Comparison of ENCODE assay signal across 14 mouse cellular contexts in genomic region chr5:93041276-93041675, GRCm38 (mm10). TPM values are rescaled to one million over a fixed set of nuclear protein-coding genes. Genes with fewer than 3 reads are reported as not detected.
"Had no signal": no experiment of that assay in that cellular context is flagged by ENCODE, and none has a peak within 500 bp of the region (broad histone marks: within the 10 kb centered on the region; RNA-seq: fewer than 3 reads in every experiment).

No protein-coding gene starts in this region.

- H3K9me3 ChIP-seq: lung, embryonic 15.5 days; midbrain, embryonic 10.5 days; midbrain, embryonic 13.5 days had no signal

- H3K4me3 ChIP-seq: lung, embryonic 15.5 days; megakaryocyte, embryonic 14.5 days; midbrain, embryonic 10.5 days; midbrain, embryonic 13.5 days; myocyte had no signal

- H3K9ac ChIP-seq: liver, embryonic 14.5 days; lung, embryonic 15.5 days; midbrain, embryonic 13.5 days had no signal

- H3K36me3 ChIP-seq: lung, embryonic 15.5 days; midbrain, embryonic 10.5 days; midbrain, embryonic 13.5 days had no signal

- DNase-seq: lung, adult 18-20 months; lung, postnatal 36 days; thymus, adult 2 months; thymus, postnatal 14 days; thymus, postnatal 4 days had no signal

- H3K27ac ChIP-seq: liver, embryonic 14.5 days; lung, embryonic 15.5 days; midbrain, embryonic 10.5 days; midbrain, embryonic 13.5 days; stomach, postnatal 0 days had no signal

- ATAC-seq: midbrain, embryonic 13.5 days; midbrain, embryonic 16.5 days had no signal

- H3K4me2 ChIP-seq: lung, embryonic 15.5 days; midbrain, embryonic 13.5 days had no signal

RNA-seq across cellular contexts. Expression of gene Sowahb, which starts 3.5 kb away (rescaled TPM):
- polyA plus RNA-seq: midbrain, embryonic 13.5 days; midbrain, embryonic 16.5 days; myocyte; neural tube, embryonic 14.5 days had no signal
